Mouse (Mus musculus) intestine, embryonic 16.5 days (tissue): ENCODE measurements around the gene Btf3. TPM values are rescaled to one million over a fixed set of nuclear protein-coding genes. Genes with fewer than 3 reads are reported as not detected.

Source experiments
- ATAC-seq: fragments of 200-750 bp; cut with Nextera tagmentation; 2 replicates; pipeline ENCODE4 v1.8.0; 2017; ENCODE audit warnings: moderate TSS enrichment, moderate library complexity
- H3K27ac ChIP-seq: fragments of 300-500 bp; sonication (generic); 2 replicates; pipeline ENCODE4 v1.5.1; 2014; ENCODE audit warnings: mild to moderate bottlenecking, low read length
- H3K27me3 ChIP-seq: fragments of 300-500 bp; sonication (generic); replicated peaks from 2 replicates; pipeline ENCODE4 v1.6.1; 2014; ENCODE audit warnings: low read length, control low read depth, mixed read lengths; ENCODE audit not compliant: control insufficient read depth, insufficient read depth
- H3K36me3 ChIP-seq: fragments of 300-500 bp; sonication (generic); 2 replicates; pipeline ENCODE4 v1.6.1; 2014; ENCODE audit warnings: low read length, control low read depth; ENCODE audit not compliant: control insufficient read depth, insufficient read depth
- H3K4me1 ChIP-seq: fragments of 300-500 bp; sonication (generic); 2 replicates; pipeline ENCODE4 v1.6.1; 2014; ENCODE audit warnings: low read length, control low read depth, mixed read lengths; ENCODE audit not compliant: control insufficient read depth, insufficient read depth
- H3K4me2 ChIP-seq: fragments of 300-500 bp; sonication (generic); 2 replicates; pipeline ENCODE4 v1.6.1; 2014; ENCODE audit warnings: low read depth, low read length, control low read depth
- H3K4me3 ChIP-seq: fragments of 300-500 bp; sonication (generic); 2 replicates; pipeline ENCODE4 v1.5.1; 2014; ENCODE audit warnings: mild to moderate bottlenecking, low read length
- H3K9ac ChIP-seq: fragments of 300-500 bp; sonication (generic); 2 replicates; pipeline ENCODE4 v1.6.1; 2014; ENCODE audit warnings: low read depth, low read length
- H3K9me3 ChIP-seq: fragments of 300-500 bp; sonication (generic); 2 replicates; pipeline ENCODE4 v1.6.1; 2016; ENCODE audit warnings: low read length, control low read depth; ENCODE audit not compliant: control insufficient read depth
- WGBS: fragments of 180-500 bp; shearing (Covaris S2); extraction: QIAGEN DNeasy Blood & Tissue Kit; methylation state at CpG from one replicate; pipeline ENCODE4 v1.1.7; 2014; 5-methylcytosine and 5-hydroxymethylcytosine counted together
- polyA plus RNA-seq: library from polyadenylated mRNA; unstranded; fragments of >200 nt; fragmentation: Nextera tagmentation; extraction: Ambion mirVana; gene quantifications from 2 replicates; pipeline ENCODE4 v1.2.1, GENCODE M21; 2015

The Btf3 gene
- polyA plus RNA-seq, 1 experiment from 2014 or later = 610 TPM

- H3K27ac ChIP-seq = no peak overlapping the region
- 34% methylated on average over 5 of the region's 5 CpGs for WGBS
- H3K9me3 ChIP-seq = no peaks in the 10 kb centered on the region
- peak overlapping the region; percentile 93 for H3K4me3 ChIP-seq
- ATAC-seq = no peak
- H3K4me2 ChIP-seq = peak overlapping the region; percentile 61
- H3K27me3 ChIP-seq = no peaks in the 10 kb centered on the region
- H3K36me3 ChIP-seq = 0 out of 2 replicates have a peak, but pooled peaks cover 8% of the 10 kb centered on the region
- peak overlapping the region; percentile 91 for H3K9ac ChIP-seq
- peaks cover 17% of the 10 kb centered on the region for H3K4me1 ChIP-seq
These were observed 52.7 kb downstream of the Btf3 start for GRCm38 (mm10) chr13:98264111-98264510.

DNA sequence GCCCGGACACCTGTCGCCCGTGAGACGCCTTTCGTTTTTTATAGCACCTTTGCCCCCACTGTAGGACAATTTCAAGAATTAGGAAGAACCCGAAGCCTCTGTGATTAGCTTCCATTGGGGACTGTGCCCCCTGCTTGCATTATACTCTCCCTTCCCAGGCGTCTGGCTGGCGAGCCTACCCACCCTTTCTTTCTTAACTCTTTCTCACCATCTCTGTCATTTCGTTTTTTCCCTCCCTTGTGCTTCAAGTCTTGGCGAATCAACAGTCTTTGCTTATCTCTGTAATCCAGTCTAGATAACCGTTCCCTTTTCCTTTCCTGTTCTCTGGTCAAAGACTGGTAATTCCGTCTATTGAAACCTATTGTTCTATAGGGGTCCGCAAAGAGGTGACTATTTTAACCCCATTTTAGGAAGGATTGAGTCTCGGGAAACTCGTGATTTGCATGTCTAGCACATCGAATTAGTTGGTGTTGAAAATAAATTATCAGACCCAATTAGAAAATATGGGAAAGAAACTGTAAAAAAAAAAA is 53.3 kb downstream of the Btf3 start:
- Histone ChIP-seq H3K27ac (peak overlapping the region; percentile 97), H3K4me1 (peaks cover 17% of the 10 kb centered on the region), H3K27me3 (no peaks in the 10 kb centered on the region), H3K4me2 (peak overlapping the region; percentile 61), H3K36me3 (0 out of 2 replicates have a peak, but pooled peaks cover 8% of the 10 kb centered on the region), H3K9me3 (no peaks in the 10 kb centered on the region), H3K9ac (peak overlapping the region; percentile 91), H3K4me3 (peak overlapping the region; percentile 93)
- ATAC-seq = peak; percentile 54
- under 1% methylated on average over 16 of the region's 16 CpGs for WGBS

DNA sequence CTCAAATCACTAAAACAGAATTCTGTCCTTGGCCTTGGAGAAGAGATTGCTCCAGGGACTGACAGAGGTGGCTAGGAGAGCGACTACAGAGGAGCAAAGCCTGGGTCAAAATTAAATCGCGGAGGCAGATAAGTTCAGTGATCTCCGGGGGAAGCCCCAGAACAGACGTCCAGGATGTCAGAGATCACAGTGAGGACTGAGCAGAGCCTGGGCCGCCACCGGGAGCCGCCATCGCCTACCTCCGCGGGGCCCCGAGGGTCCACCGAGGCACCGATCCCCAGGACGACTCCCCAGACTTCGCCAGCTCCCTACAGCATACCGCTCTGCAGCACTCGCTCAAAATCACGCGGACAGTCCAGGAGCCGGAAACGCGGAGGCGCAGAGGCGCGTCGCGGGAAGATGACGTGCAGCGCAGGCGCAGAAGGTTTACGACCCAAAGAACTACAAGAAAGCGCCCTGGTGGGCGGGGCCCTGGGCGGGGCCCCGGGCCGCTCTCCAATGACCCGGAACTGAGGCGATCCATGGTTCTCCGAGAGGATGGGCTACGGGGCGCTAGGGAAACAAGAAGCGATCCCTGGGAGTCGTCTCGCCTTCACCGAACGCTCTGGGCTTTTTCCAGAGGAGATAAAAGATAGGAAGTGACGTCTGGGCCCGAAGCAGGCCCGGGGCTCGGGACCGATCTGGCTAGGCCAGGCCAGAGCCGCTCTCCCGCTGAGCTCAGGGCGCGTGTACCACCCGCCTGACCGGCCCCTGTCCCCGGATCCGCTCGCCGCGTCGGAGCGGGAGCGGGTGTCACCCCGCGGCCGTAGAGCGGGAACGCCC is 54.0 kb downstream of the Btf3 start, which contains the start of the genes Utp15 and Ankra2:
TSS of gene Utp15 (minus strand) at position 406 of the 822 bp plus-strand sequence.
TSS of gene Ankra2 (plus strand) at position 439 of the 822 bp plus-strand sequence.
- Histone ChIP-seq H3K4me3 (peak within 1 kb of the TSS; percentile 93), H3K27me3 (no peaks in the 10 kb centered on the region), H3K9me3 (no peaks in the 10 kb centered on the region), H3K4me1 (peaks cover 17% of the 10 kb centered on the region), H3K9ac (peak within 1 kb of the TSS; percentile 91), H3K4me2 (peak within 1 kb of the TSS; percentile 88), H3K36me3 (0 out of 2 replicates have a peak, but pooled peaks cover 8% of the 10 kb centered on the region), H3K27ac (peak within 1 kb of the TSS; percentile 97)
- under 1% methylated on average over 71 of the region's 71 CpGs for WGBS
- peak; percentile 99 for ATAC-seq

Other genes with a start within 250 kb of the Btf3 start
- 14.2 and 15.1 TPM in 2 replicates for gene Arhgef28, start 110.6 kb downstream of the Btf3 start, polyA plus RNA-seq
- 29.7 and 30.8 TPM in 2 replicates for gene Utp15, start 54.0 kb downstream of the Btf3 start, polyA plus RNA-seq
- 17.2 and 17.8 TPM in 2 replicates for gene Ankra2, start 53.9 kb downstream of the Btf3 start, polyA plus RNA-seq
- not detected in 2 replicates for gene Gm21976, start 37.1 kb downstream of the Btf3 start, polyA plus RNA-seq
- gene Foxd1, start 37.2 kb upstream of the Btf3 start, polyA plus RNA-seq = 0.02 TPM in 1 of 2 replicates, not detected in the other
- gene Gm10320, start 175.0 kb upstream of the Btf3 start, polyA plus RNA-seq = 1.3 and 2.5 TPM in 2 replicates